In genomic region chr12:70679701-70680425, GRCm38 (mm10) we compare ENCODE assay signal across 9 mouse cellular contexts.
DNase-seq lines count a peak whose midpoint lies in the region; ATAC-seq and TF ChIP-seq lines count a peak whose summit lies in the region.
"Had no signal": no experiment of that assay in that cellular context is flagged by ENCODE, and none has a peak within 500 bp of the region (broad histone marks: within the 10 kb centered on the region; RNA-seq: fewer than 3 reads in every experiment).

No protein-coding gene starts in this region.

- H3K4me2 ChIP-seq in hindbrain, embryonic 14.5 days (replicated peaks): peak overlapping the region; percentile 29
- no peak overlapping the region for H3K4me2 ChIP-seq in midbrain, postnatal 0 days (ENCODE audit: low read depth, low read length, poor library complexity, severe bottlenecking)

- ATAC-seq in hindbrain, embryonic 14.5 days (ENCODE audit: low FRiP score): peak; percentile 78; the same call in 1 of the 2 replicates
- peak; percentile 62 for ATAC-seq in midbrain, postnatal 0 days (ENCODE audit: low FRiP score)
- ATAC-seq: Patski had no signal

- H3K9me3 ChIP-seq in hindbrain, embryonic 14.5 days (ENCODE audit: control insufficient read depth, low read length): no peaks in the 10 kb centered on the region
- no peaks in the 10 kb centered on the region for H3K9me3 ChIP-seq in midbrain, postnatal 0 days (ENCODE audit: low read length)

- H3K4me1 ChIP-seq in hindbrain, embryonic 14.5 days (replicated peaks; ENCODE audit: control insufficient read depth, insufficient read depth, low read length): no peaks in the 10 kb centered on the region
- peaks cover 3% of the 10 kb centered on the region; the same call in 1 of the 2 replicates for H3K4me1 ChIP-seq in midbrain, postnatal 0 days (ENCODE audit: insufficient read depth, low read length)

- H3K4me3 ChIP-seq in hindbrain, embryonic 14.5 days (replicated peaks; ENCODE audit: low read length): no peak overlapping the region
- no peak overlapping the region for H3K4me3 ChIP-seq in midbrain, postnatal 0 days (ENCODE audit: low read depth, low read length)

- peak; percentile 38 for DNase-seq in layer of hippocampus, adult 9-11 months
- DNase-seq in layer of hippocampus, adult 9-10 months (ENCODE audit: low spot score): no peak
- DNase-seq in frontal cortex, postnatal 10 days (ENCODE audit: low spot score in 2 of 2): peak; percentile 43 to 44
- peak; percentile 55 for DNase-seq in hindbrain, embryonic 14.5 days (ENCODE audit: low spot score)
- DNase-seq in midbrain, postnatal 0 days (ENCODE audit: low spot score): peak; percentile 75
- no peak for DNase-seq in MN1 (ENCODE audit: low spot score)
- DNase-seq in embryo, embryonic 10.5 days (ENCODE audit: low spot score): no peak
- DNase-seq in embryo, embryonic 9.5 days (ENCODE audit: extremely low spot score): no peak

- peak overlapping the region; percentile 64 for H3K27ac ChIP-seq in hindbrain, embryonic 14.5 days
- H3K27ac ChIP-seq in midbrain, postnatal 0 days (ENCODE audit: low read depth, low read length): no peak overlapping the region

- 60% methylated on average over 20 of the region's 20 CpGs for WGBS in hindbrain, embryonic 14.5 days
- 65% methylated on average over 20 of the region's 20 CpGs for WGBS in midbrain, postnatal 0 days

- no peaks in the 10 kb centered on the region for H3K36me3 ChIP-seq in hindbrain, embryonic 14.5 days (replicated peaks; ENCODE audit: control insufficient read depth, insufficient read depth)
- no peaks in the 10 kb centered on the region for H3K36me3 ChIP-seq in midbrain, postnatal 0 days (ENCODE audit: insufficient read depth, low read length)

- H3K9ac ChIP-seq in hindbrain, embryonic 14.5 days: no peak overlapping the region
- H3K9ac ChIP-seq in midbrain, postnatal 0 days (replicated peaks; ENCODE audit: low read length, poor library complexity, severe bottlenecking): no peak overlapping the region

- peak; percentile 54 for TF ChIP-seq CTCF in midbrain, postnatal 0 days (IDR thresholded peaks at IDR 0.05)

- no peaks in the 10 kb centered on the region for H3K27me3 ChIP-seq in hindbrain, embryonic 14.5 days (ENCODE audit: control insufficient read depth, insufficient read depth, low read length)
- H3K27me3 ChIP-seq in midbrain, postnatal 0 days (ENCODE audit: insufficient read depth, low read length): no peaks in the 10 kb centered on the region
- H3K27me3 ChIP-seq: Patski had no signal

Comparison
In these comparisons a context has a peak if more than half of its experiments do, and no peak if none do; other contexts are left out.
1. DNase-seq: peak in layer of hippocampus, adult 9-11 months (single experiment), frontal cortex, postnatal 10 days (2 of 2), hindbrain, embryonic 14.5 days (single experiment) and midbrain, postnatal 0 days (single experiment); none in layer of hippocampus, adult 9-10 months (single experiment), MN1 (single experiment), embryo, embryonic 10.5 days (single experiment) and embryo, embryonic 9.5 days (single experiment).